In the genomic region with DNA sequence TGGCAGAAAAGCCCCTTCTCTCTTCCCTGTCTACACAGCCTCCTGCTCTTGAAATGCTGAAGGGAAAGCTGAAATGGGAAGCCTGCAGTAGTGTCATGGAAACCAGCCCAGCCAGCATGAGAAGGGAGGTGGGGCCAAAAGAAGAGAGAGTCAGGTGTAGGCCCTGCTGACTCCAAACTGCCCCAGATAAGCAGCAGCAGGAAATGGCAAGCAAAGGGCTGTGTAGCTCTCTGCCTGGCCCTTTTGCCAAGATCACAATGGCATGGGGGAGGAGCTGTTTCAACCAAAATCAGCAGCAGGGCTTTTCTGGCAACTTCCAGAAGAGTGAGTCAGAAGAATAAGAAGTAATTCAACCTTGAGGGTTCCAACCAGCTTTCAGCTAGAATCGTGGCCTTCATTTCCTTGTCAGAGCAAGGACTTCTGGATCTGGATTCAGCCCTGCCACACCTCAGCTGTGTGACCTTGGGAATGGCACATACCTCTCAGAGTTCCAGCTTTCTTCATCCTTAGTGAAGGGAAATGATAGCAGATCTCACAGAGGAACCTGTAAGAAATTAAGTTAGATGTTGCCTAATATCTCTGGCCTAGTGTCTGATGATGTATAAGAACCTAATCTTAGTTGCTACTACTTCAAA, we compare ENCODE assay signal across 10 mouse cellular contexts.
DNase-seq lines count a peak whose midpoint lies in the region; ATAC-seq lines count a peak whose summit lies in the region.
"Had no signal": no experiment of that assay in that cellular context is flagged by ENCODE, and none has a peak within 500 bp of the region (broad histone marks: within the 10 kb centered on the region; RNA-seq: fewer than 3 reads in every experiment).

No protein-coding gene starts in this region.

- no peak overlapping the region for H3K9ac ChIP-seq in lung, embryonic 16.5 days (ENCODE audit: low read length)
- no peak overlapping the region for H3K9ac ChIP-seq in hindbrain, embryonic 16.5 days (ENCODE audit: low read depth, low read length)
- H3K9ac ChIP-seq: liver, postnatal 0 days had no signal

- H3K9me3 ChIP-seq in lung, embryonic 16.5 days (ENCODE audit: control insufficient read depth, low read length) = no peaks in the 10 kb centered on the region; the same call in 1 of the 2 replicates
- no peaks in the 10 kb centered on the region for H3K9me3 ChIP-seq in hindbrain, embryonic 16.5 days (ENCODE audit: control insufficient read depth, low read length)

- H3K4me3 ChIP-seq in lung, embryonic 16.5 days (ENCODE audit: low read length) = no peak overlapping the region
- no peak overlapping the region for H3K4me3 ChIP-seq in hindbrain, embryonic 16.5 days (ENCODE audit: low read length)
- H3K4me3 ChIP-seq: layer of hippocampus, adult 2 months had no signal

- 32% methylated on average over 1 of the region's 1 CpGs for WGBS in lung, embryonic 16.5 days
- WGBS in hindbrain, embryonic 16.5 days = 19% methylated on average over 1 of the region's 1 CpGs

- no peak overlapping the region for H3K27ac ChIP-seq in lung, embryonic 16.5 days (ENCODE audit: low read length)
- no peak overlapping the region for H3K27ac ChIP-seq in hindbrain, embryonic 16.5 days (ENCODE audit: low read depth, low read length)
- H3K27ac ChIP-seq: layer of hippocampus, adult 2 months had no signal

- no peaks in the 10 kb centered on the region for H3K36me3 ChIP-seq in lung, embryonic 16.5 days (ENCODE audit: control insufficient read depth, insufficient read depth, low read length)
- no peaks in the 10 kb centered on the region for H3K36me3 ChIP-seq in hindbrain, embryonic 16.5 days (ENCODE audit: control insufficient read depth, insufficient read depth, low read length)

- DNase-seq in lung, postnatal 4 days = no peak
- DNase-seq in brain, adult 2 months (ENCODE audit: low read depth, low spot score) = peak; percentile 90
- DNase-seq in heart, adult 8-10 months (ENCODE audit: low spot score) = peak; percentile 15
- DNase-seq in ovary, postnatal 36 days (ENCODE audit: low spot score) = peak; percentile 4
- DNase-seq in spleen, postnatal 10 days (ENCODE audit: low spot score in 2 of 2) = no peak
- DNase-seq: liver, postnatal 0 days; thymus, postnatal 4 days had no signal

- H3K4me2 ChIP-seq in lung, embryonic 16.5 days (ENCODE audit: low read depth, low read length) = no peak overlapping the region
- H3K4me2 ChIP-seq in hindbrain, embryonic 16.5 days (ENCODE audit: low read length) = no peak overlapping the region

- peak; percentile 73 for ATAC-seq in lung, embryonic 16.5 days (ENCODE audit: low read depth)
- no peak for ATAC-seq in hindbrain, embryonic 16.5 days
- ATAC-seq: liver, postnatal 0 days had no signal

- no peaks in the 10 kb centered on the region for H3K4me1 ChIP-seq in lung, embryonic 16.5 days (replicated peaks; ENCODE audit: control insufficient read depth, insufficient read depth, low read length)
- H3K4me1 ChIP-seq in hindbrain, embryonic 16.5 days (ENCODE audit: control insufficient read depth, insufficient read depth, low read depth, low read length) = no peaks in the 10 kb centered on the region

- H3K27me3 ChIP-seq in lung, embryonic 16.5 days (ENCODE audit: control insufficient read depth, insufficient read depth, low read depth, low read length) = no peaks in the 10 kb centered on the region
- H3K27me3 ChIP-seq in hindbrain, embryonic 16.5 days (replicated peaks; ENCODE audit: control insufficient read depth, insufficient read depth, low read length) = no peaks in the 10 kb centered on the region

Comparison
In these comparisons a context has a peak if more than half of its experiments do, and no peak if none do; other contexts are left out.
1. DNase-seq: peak in brain, adult 2 months (single experiment), heart, adult 8-10 months (single experiment) and ovary, postnatal 36 days (single experiment); none in lung, postnatal 4 days (0 of 2) and spleen, postnatal 10 days (0 of 2).